Mouse (Mus musculus): ENCODE results near the gene Vps36. TPM values are rescaled to one million over a fixed set of nuclear protein-coding genes. Genes with fewer than 3 reads are reported as not detected.

Gene Vps36
- total and polyA plus RNA-seq, 2 experiments from 2014 or later = 18.1 to 20.9 TPM

DNA sequence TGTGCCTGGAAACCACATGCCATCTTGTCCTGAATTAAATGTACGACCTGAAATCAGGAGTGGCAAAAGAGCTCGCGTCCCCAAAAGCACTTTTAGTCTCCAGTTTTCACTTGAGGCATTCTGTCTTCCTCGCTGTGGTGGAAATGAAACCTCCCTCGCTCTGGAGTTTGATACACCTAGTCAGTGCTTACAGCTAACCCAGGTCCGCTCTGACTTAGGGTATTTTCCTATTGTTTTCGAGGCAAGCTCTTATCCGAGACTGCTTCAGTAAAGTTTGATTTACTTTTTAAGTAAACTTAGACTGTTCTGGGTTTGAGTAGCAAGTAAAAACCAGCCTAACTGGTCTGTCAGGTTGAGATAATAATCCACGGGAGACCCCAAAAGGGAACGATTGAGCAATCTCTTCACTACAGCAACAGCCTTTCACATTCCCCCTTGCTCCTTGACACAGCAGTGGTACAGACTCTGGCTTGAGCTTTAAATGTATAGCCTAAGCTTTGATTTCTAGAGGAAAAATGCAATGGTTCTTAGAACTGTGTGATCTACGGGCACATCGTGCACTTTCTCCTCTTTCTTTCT, 912 bp downstream of the Vps36 start:
- Histone ChIP-seq H3K9ac (replicated peaks; ENCODE audit: low read depth, low read length) (peak overlapping the region; percentile 73), H3K27me3 (ENCODE audit: control insufficient read depth, insufficient read depth, low read length) (no peaks in the 10 kb centered on the region), H3K4me3 (ENCODE audit: low read depth, low read length) (peak overlapping the region; percentile 67), H3K4me2 (ENCODE audit: low read depth, low read length) (peak overlapping the region; percentile 62), H3K4me1 (ENCODE audit: control insufficient read depth, insufficient read depth) (peaks cover 5% of the 10 kb centered on the region; the same call in 1 of the 2 replicates), H3K36me3 (replicated peaks; ENCODE audit: control insufficient read depth, insufficient read depth, low read length) (0 out of 2 replicates have a peak, but pooled peaks cover 6% of the 10 kb centered on the region), H3K27ac (ENCODE audit: low read depth) (peak overlapping the region; percentile 99), H3K9me3 (replicated peaks; ENCODE audit: control insufficient read depth, low read length) (no peaks in the 10 kb centered on the region)
- ATAC-seq (ENCODE audit: insufficient read depth, low read depth) (no peak), DNase-seq (ENCODE audit: low spot score) (peak; percentile 25)
- 11% methylated on average over 12 of the region's 12 CpGs for WGBS
- no peak for TF ChIP-seq CTCF (IDR thresholded peaks at IDR 0.05; ENCODE audit: low read depth)
- TF ChIP-seq EP300 (IDR thresholded peaks at IDR 0.05; ENCODE audit: low read depth) = no peak

- Histone ChIP-seq H3K9ac (replicated peaks; ENCODE audit: low read depth, low read length) (no peak overlapping the region), H3K4me3 (ENCODE audit: low read depth, low read length) (no peak overlapping the region), H3K27me3 (ENCODE audit: control insufficient read depth, insufficient read depth, low read length) (no peaks in the 10 kb centered on the region), H3K4me1 (ENCODE audit: control insufficient read depth, insufficient read depth) (peaks cover 5% of the 10 kb centered on the region; the same call in 1 of the 2 replicates), H3K9me3 (replicated peaks; ENCODE audit: control insufficient read depth, low read length) (no peaks in the 10 kb centered on the region), H3K36me3 (replicated peaks; ENCODE audit: control insufficient read depth, insufficient read depth, low read length) (peaks cover 35% of the 10 kb centered on the region), H3K27ac (ENCODE audit: low read depth) (no peak overlapping the region), H3K4me2 (ENCODE audit: low read depth, low read length) (no peak overlapping the region)
- 91% methylated on average over 6 of the region's 6 CpGs for WGBS
- DNase-seq (ENCODE audit: low spot score) (no peak), ATAC-seq (ENCODE audit: insufficient read depth, low read depth) (no peak)
- TF ChIP-seq EP300 (IDR thresholded peaks at IDR 0.05; ENCODE audit: low read depth) (no peak), CTCF (IDR thresholded peaks at IDR 0.05; ENCODE audit: low read depth) (no peak)
These were observed 5.3 kb downstream of the Vps36 start for GRCm38 (mm10) chr8:22197914-22198313.

DNA sequence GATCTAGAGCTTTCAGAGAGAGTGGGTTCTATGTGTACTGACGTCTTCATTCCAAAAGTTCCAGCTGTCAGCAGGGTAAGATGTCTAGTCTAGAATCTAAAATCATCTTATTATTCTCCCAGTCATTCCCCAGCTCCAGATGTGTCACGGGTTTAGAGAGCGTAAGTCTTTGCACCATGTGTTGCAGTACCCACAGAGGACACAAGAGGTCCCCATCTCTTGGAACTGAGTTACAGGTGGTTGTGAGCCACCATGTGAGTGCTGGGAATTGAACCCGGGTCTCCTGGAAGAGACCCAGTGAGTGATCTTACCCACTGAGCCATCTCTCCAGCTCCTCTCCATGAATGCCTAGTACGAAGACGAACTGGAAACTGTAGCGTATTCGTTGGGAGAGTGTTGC, 6.9 kb downstream of the Vps36 start:
- no peak overlapping the region for H3K4me3 ChIP-seq (ENCODE audit: low read depth, low read length)
- peaks cover 42% of the 10 kb centered on the region for H3K36me3 ChIP-seq (replicated peaks; ENCODE audit: control insufficient read depth, insufficient read depth, low read length)
- 94% methylated on average over 8 of the region's 8 CpGs for WGBS
- no peak overlapping the region for H3K9ac ChIP-seq (replicated peaks; ENCODE audit: low read depth, low read length)
- H3K27ac ChIP-seq (ENCODE audit: low read depth) = no peak overlapping the region
- H3K4me2 ChIP-seq (ENCODE audit: low read depth, low read length) = no peak overlapping the region
- H3K9me3 ChIP-seq (replicated peaks; ENCODE audit: control insufficient read depth, low read length) = no peaks in the 10 kb centered on the region
- no peak for ATAC-seq (ENCODE audit: insufficient read depth, low read depth)
- peaks cover 1% of the 10 kb centered on the region; the same call in 1 of the 2 replicates for H3K4me1 ChIP-seq (ENCODE audit: control insufficient read depth, insufficient read depth)
- TF ChIP-seq EP300 (IDR thresholded peaks at IDR 0.05; ENCODE audit: low read depth) = no peak
- TF ChIP-seq CTCF (IDR thresholded peaks at IDR 0.05; ENCODE audit: low read depth) = no peak
- DNase-seq (ENCODE audit: low spot score) = no peak
- H3K27me3 ChIP-seq (ENCODE audit: control insufficient read depth, insufficient read depth, low read length) = no peaks in the 10 kb centered on the region

DNA sequence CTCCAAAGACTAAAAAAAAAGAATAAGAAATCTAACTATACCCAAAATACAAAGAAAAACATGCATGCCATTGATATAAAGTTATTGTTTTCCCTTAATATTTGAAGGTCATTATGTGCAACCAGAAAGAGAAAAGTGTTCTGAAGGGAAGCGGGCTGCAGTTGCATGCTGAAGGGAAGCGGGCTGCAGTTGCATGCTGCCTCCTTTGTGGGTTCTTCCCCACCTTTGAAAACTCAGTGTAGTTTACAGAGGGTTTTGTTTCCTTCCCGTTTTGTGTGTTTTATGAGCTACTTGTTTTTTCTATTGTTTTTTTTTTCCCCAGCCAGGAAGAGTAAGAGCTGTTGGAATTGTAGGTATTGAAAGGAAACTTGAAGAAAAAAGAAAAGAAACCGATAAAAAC, 14.9 kb downstream of the Vps36 start:
- Histone ChIP-seq H3K36me3 (replicated peaks; ENCODE audit: control insufficient read depth, insufficient read depth, low read length) (peaks cover 56% of the 10 kb centered on the region), H3K27ac (ENCODE audit: low read depth) (peak overlapping the region; percentile 69; the same call in 1 of the 2 replicates), H3K4me3 (ENCODE audit: low read depth, low read length) (no peak overlapping the region), H3K4me1 (ENCODE audit: control insufficient read depth, insufficient read depth) (peaks cover 5% of the 10 kb centered on the region; the same call in 1 of the 2 replicates), H3K27me3 (ENCODE audit: control insufficient read depth, insufficient read depth, low read length) (no peaks in the 10 kb centered on the region), H3K9me3 (replicated peaks; ENCODE audit: control insufficient read depth, low read length) (no peaks in the 10 kb centered on the region), H3K4me2 (ENCODE audit: low read depth, low read length) (no peak overlapping the region), H3K9ac (replicated peaks; ENCODE audit: low read depth, low read length) (no peak overlapping the region)
- ATAC-seq (ENCODE audit: insufficient read depth, low read depth) (no peak), DNase-seq (ENCODE audit: low spot score) (no peak)
- WGBS = 69% methylated on average over 4 of the region's 4 CpGs
- TF ChIP-seq CTCF (IDR thresholded peaks at IDR 0.05; ENCODE audit: low read depth) = no peak
- TF ChIP-seq EP300 (IDR thresholded peaks at IDR 0.05; ENCODE audit: low read depth) = no peak

- no peaks in the 10 kb centered on the region for H3K27me3 ChIP-seq (ENCODE audit: control insufficient read depth, insufficient read depth, low read length)
- peak overlapping the region; percentile 71; the same call in 1 of the 2 replicates for H3K27ac ChIP-seq (ENCODE audit: low read depth)
- H3K36me3 ChIP-seq (replicated peaks; ENCODE audit: control insufficient read depth, insufficient read depth, low read length) = peaks cover 54% of the 10 kb centered on the region
- H3K9ac ChIP-seq (replicated peaks; ENCODE audit: low read depth, low read length) = no peak overlapping the region
- H3K4me1 ChIP-seq (ENCODE audit: control insufficient read depth, insufficient read depth) = peaks cover 5% of the 10 kb centered on the region; the same call in 1 of the 2 replicates
- DNase-seq (ENCODE audit: low spot score) (peak; percentile 68), ATAC-seq (ENCODE audit: insufficient read depth, low read depth) (peak; percentile 79)
- no peak overlapping the region for H3K4me3 ChIP-seq (ENCODE audit: low read depth, low read length)
- no peak overlapping the region for H3K4me2 ChIP-seq (ENCODE audit: low read depth, low read length)
- WGBS = 16% methylated on average over 5 of the region's 5 CpGs
- no peak for TF ChIP-seq CTCF (IDR thresholded peaks at IDR 0.05; ENCODE audit: low read depth)
- peak; percentile 88 for TF ChIP-seq EP300 (IDR thresholded peaks at IDR 0.05; ENCODE audit: low read depth)
- no peaks in the 10 kb centered on the region for H3K9me3 ChIP-seq (replicated peaks; ENCODE audit: control insufficient read depth, low read length)
These were observed 16.4 kb downstream of the Vps36 start for GRCm38 (mm10) chr8:22209012-22209411.

- whole genome bisulfite sequencing = 78% methylated on average over 10 of the region's 10 CpGs
- H3K4me3 ChIP-seq (ENCODE audit: low read depth, low read length) = no peak overlapping the region
- H3K9me3 ChIP-seq (replicated peaks; ENCODE audit: control insufficient read depth, low read length) = no peaks in the 10 kb centered on the region
- TF ChIP-seq EP300 (IDR thresholded peaks at IDR 0.05; ENCODE audit: low read depth) = no peak
- no peak for TF ChIP-seq CTCF (IDR thresholded peaks at IDR 0.05; ENCODE audit: low read depth)
- no peaks in the 10 kb centered on the region for H3K27me3 ChIP-seq (ENCODE audit: control insufficient read depth, insufficient read depth, low read length)
- DNase-seq (ENCODE audit: low spot score) = no peak
- no peak overlapping the region for H3K9ac ChIP-seq (replicated peaks; ENCODE audit: low read depth, low read length)
- peaks cover 74% of the 10 kb centered on the region for H3K36me3 ChIP-seq (replicated peaks; ENCODE audit: control insufficient read depth, insufficient read depth, low read length)
- H3K4me1 ChIP-seq (ENCODE audit: control insufficient read depth, insufficient read depth) = no peaks in the 10 kb centered on the region
- H3K4me2 ChIP-seq (ENCODE audit: low read depth, low read length) = no peak overlapping the region
- peak; percentile 58 for ATAC-seq (ENCODE audit: insufficient read depth, low read depth)
- H3K27ac ChIP-seq (ENCODE audit: low read depth) = no peak overlapping the region
These were observed 22.2 kb downstream of the Vps36 start for GRCm38 (mm10) chr8:22214826-22215225.
